Mouse (Mus musculus) testis, adult 2 months (tissue): ENCODE data around the gene Tmem181a. TPM values are rescaled to one million over a fixed set of nuclear protein-coding genes. Genes with fewer than 3 reads are reported as not detected.
"Not testable (repeated sequence)": the region's sequence is repeated elsewhere in the genome, so short reads cannot be mapped to it uniquely, and the experiment has no call there.

Source experiments
- H3K27ac ChIP-seq: fragments of 200-500 bp; 2 replicates; pipeline ENCODE4 v1.5.1; 2012; ENCODE audit warnings: low read depth, low read length; ENCODE audit not compliant: control insufficient read depth, insufficient read depth
- H3K27me3 ChIP-seq: fragments of 200-500 bp; 2 replicates; pipeline ENCODE4 v1.6.1; 2012; ENCODE audit warnings: mild to moderate bottlenecking, low read length, moderate library complexity; ENCODE audit not compliant: control insufficient read depth, insufficient read depth
- H3K36me3 ChIP-seq: fragments of 200-500 bp; 2 replicates; pipeline ENCODE4 v1.6.1; 2012; ENCODE audit warnings: mild to moderate bottlenecking, low read length; ENCODE audit not compliant: control insufficient read depth, insufficient read depth
- H3K4me1 ChIP-seq: fragments of 200-500 bp; 2 replicates; pipeline ENCODE4 v1.6.1; 2012; ENCODE audit warnings: low read length; ENCODE audit not compliant: control insufficient read depth, insufficient read depth
- H3K4me3 ChIP-seq: fragments of 200-500 bp; 2 replicates; pipeline ENCODE4 v1.5.1; 2012; ENCODE audit warnings: low read depth, mild to moderate bottlenecking, low read length, moderate library complexity, mixed read lengths; ENCODE audit not compliant: control insufficient read depth
- CTCF ChIP-seq: fragments of 200-500 bp; IDR thresholded peaks from 2 replicates; pipeline ENCODE4 v1.5.1; 2012; ENCODE audit warnings: low read depth, mild to moderate bottlenecking, inconsistent platforms, low read length, moderate library complexity; ENCODE audit not compliant: control insufficient read depth, insufficient read depth, insufficient replicate concordance
- POLR2A ChIP-seq: fragments of 200-500 bp; IDR thresholded peaks from 2 replicates; pipeline ENCODE4 v1.6.1; 2012; ENCODE audit warnings: low read depth, mild to moderate bottlenecking, inconsistent platforms, low read length, moderate library complexity; ENCODE audit not compliant: control insufficient read depth
- polyA plus RNA-seq: library from polyadenylated mRNA; depleted of rRNA; stranded (reverse); fragments of >200 nt; gene quantifications from 2 replicates; pipeline ENCODE4 v1.2.3, GENCODE M21; 2012; rRNA removed

The Tmem181a gene
- 9.1 and 9.9 TPM in 2 replicates for polyA plus RNA-seq

DNA sequence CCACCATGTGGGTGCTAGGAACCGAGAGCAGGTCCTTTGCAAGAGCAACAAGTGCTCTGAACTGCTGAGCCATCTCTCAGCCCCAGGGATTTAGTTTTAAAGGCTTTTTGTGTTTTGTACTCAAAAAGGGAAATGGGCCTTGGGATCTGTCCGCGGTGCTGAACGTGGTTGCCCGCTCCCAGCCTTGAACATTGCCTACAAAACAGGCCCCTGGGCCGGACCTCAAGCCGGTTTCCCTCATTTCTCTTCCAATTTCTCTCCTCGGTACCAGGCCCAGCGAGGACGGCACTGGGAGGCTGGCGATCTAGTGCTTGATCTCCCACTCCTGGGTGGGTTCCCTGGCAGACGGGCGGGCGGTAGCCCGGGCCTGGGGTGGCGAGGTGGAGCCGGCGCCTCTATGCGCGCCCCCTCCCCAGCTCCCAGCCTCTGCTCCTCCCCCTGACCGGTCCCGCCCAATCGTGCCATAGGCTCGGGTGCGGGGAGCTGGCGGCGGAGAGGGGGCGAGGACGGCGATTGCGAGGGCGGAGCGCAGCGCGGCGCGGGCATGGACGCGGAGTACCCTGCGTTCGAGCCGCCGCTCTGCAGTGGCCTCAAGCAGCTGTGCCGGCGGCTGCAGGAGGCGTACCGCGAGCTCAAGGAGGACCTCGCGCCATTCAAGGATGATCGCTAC is at the start of gene Tmem181a:
TSS of gene Tmem181a (plus strand) at position 461 of the 670 bp plus-strand sequence.
- H3K4me1 ChIP-seq, H3K4me3 ChIP-seq, H3K36me3 ChIP-seq, H3K27ac ChIP-seq, H3K27me3 ChIP-seq: not testable (repeated sequence)

DNA sequence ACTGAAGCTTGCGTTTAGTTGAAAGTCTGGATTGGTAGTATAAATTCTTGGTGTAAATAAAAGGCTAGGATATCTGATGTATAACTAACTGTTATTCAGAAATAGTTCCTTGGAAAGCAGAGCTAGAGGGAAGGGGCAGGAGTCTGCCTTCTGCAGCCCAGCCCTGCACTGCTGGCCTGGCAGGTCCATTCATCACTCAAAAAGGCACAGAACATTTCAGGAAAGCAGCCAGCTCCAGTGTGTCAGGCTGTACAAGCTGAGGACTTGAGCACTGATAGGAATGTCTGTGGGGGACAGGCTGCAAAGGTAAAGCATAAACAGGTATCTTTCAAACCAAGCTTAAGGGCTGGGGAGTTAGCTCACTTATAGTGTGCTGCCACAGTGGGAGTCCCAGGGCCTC is 44.9 kb upstream of the Tmem181a start:
- Histone ChIP-seq H3K36me3 (no peaks in the 10 kb centered on the region), H3K4me3 (no peak overlapping the region), H3K27ac (no peak overlapping the region), H3K27me3 (no peaks in the 10 kb centered on the region), H3K4me1 (no peaks in the 10 kb centered on the region)
- TF ChIP-seq CTCF (no peak), POLR2A (no peak)

DNA sequence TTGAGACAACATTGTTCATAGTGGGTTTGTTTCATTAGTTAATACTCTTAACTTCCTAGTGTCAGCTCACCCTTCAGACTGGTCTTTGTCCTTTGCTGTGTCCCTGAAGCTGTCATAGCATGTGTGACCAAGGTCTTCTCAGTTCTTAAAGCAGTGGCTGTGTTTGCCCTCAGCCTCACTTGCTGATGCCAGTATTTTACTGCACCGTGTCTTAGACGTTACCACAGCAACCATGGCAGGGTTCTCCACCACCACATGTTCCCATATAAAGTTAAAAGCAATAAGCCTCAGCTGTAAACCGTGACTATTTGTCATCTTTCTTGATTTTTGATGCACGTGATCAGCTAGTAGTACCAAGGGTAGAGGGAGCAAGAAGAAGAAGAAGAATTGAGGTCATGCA is 41.0 kb upstream of the Tmem181a start:
- H3K4me1 ChIP-seq, result no peaks in the 10 kb centered on the region
- H3K4me3 ChIP-seq, result no peak overlapping the region
- H3K36me3 ChIP-seq, result no peaks in the 10 kb centered on the region
- no peaks in the 10 kb centered on the region for H3K27me3 ChIP-seq
- TF ChIP-seq CTCF (no peak), POLR2A (no peak)
- H3K27ac ChIP-seq, result no peak overlapping the region

DNA sequence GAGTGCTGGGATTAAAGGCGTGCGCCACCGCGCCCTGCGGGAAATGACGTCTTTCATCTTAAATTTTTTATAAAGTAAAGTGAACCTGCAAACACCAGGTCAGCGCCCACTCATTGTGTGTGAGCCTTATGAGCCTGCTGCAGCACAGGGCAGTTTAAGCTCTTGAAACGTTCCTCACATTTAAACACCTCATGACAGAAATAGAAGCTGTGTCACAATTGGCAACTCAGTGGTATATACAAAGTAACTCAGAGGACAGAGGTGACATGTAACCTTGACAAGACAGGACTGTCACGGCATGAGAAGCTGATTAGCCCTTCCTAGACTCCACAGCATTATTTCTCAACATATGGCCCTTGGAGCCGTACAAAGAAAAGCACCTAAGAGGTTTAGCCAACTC is 40.1 kb upstream of the Tmem181a start:
- Histone ChIP-seq H3K36me3 (no peaks in the 10 kb centered on the region), H3K4me3 (no peak overlapping the region), H3K27ac (no peak overlapping the region), H3K27me3 (no peaks in the 10 kb centered on the region), H3K4me1 (no peaks in the 10 kb centered on the region)
- TF ChIP-seq CTCF (no peak), POLR2A (no peak)

DNA sequence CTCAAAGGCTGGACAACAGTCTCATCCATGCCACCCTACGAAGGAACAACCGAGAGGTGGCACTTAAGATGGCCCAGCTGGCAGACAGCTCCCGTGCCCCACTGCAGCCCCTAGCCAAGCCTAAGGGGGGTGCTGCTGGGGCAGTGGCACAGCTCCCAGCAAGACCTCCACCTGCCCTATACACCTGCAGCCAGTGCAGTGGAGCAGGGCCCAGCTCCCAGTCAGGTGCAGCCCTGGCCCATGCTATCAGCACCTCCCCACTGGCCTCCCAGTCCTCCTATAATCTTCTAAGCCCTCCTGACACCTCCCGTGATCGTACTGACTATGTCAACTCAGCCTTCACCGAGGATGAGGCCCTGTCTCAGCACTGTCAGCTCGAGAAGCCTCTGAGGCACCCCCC is 24.0 kb upstream of the Tmem181a start:
- H3K27me3 ChIP-seq, H3K36me3 ChIP-seq, H3K27ac ChIP-seq, H3K4me3 ChIP-seq, H3K4me1 ChIP-seq: not testable (repeated sequence)

DNA sequence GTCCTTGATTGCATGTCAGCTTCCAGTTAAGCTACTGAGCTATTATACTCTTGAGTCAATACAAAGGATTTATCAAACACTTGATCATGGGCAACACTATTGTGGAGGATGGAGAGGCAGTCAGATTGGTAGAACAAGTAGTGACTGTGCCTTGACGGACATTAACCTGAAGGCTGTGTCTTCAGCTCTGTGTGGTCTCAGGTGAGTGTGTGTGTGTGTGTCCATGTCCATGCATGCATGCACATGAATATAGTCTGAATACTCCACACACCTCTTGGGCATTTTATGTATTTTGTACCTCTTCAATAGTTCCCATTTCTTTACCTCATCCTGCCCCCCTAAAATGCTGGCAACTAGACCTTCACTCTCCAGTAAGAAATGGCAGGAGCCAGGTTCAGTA is 5.4 kb upstream of the Tmem181a start:
- H3K27me3 ChIP-seq, H3K4me3 ChIP-seq, H3K36me3 ChIP-seq, H3K27ac ChIP-seq, H3K4me1 ChIP-seq: not testable (repeated sequence)

DNA sequence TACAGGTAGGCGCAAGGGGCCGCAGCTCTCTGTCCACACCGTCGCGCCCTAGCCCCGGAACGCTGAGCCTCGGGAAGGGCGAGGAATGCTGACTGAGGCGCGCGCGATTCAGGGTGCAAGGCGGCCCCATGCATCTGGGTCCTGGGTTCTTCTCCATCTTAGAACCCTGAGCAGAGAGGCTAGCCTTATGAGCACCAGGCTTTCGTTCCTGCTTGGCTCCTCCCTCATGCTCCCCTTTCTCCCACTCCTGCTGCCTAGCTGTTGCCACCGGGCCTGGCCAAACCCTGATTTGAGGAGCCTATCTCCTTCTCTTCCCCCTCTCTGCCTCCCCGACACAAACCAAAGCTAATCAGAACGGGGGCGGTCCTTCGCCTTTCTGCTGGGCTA is 403 bp downstream of the Tmem181a start:
- H3K27ac ChIP-seq, H3K36me3 ChIP-seq, H3K4me1 ChIP-seq, H3K4me3 ChIP-seq, H3K27me3 ChIP-seq: not testable (repeated sequence)

DNA sequence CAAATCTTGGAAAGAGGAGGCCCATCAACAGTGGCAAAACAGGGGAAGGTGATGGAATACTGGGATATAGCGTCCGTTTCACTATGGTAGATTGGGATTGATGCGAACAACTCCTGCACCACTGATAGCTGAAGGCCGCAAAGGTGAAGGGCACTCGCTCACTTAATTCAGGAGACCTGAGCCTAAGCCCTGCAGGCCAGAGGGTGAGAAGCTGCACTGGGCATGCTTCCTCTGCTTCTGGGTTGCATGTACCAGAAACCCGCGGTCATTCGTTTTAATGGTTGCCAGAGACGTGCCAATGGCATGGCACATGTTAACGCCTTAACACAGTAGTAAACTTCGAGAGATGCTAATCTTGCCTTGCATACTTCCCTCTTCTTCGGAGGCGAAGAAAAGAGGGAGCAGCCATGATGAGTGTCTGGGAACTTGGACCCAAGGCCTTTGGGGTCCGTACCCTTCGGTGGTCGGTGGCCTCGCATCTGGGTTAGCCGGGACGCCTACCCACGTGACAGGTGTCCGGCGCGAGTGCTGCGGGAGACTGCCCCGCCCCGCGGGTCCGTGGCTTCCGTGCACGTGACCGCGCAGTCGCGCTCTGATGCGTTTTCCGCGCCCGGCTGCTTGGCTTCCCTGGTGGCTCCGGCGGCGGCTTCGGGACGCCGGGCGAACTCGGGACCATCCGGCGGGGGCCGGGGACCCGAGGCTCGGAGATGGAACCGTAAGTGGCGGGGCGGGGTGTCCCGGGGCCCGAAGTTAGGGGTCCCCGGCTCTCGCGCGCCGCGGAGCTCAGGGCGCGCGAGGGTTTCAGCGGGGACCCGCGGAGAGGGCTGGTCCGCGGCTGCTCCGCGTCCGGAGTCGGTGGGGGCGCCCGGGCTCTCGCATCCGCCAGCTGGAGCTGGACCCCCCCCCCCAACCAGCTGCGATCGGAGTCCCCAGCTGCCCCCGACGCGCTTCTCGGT is 13.5 kb downstream of the Tmem181a start:
- H3K27me3 ChIP-seq, H3K36me3 ChIP-seq, H3K27ac ChIP-seq, H3K4me1 ChIP-seq: not testable (repeated sequence)
- H3K4me3 ChIP-seq, result peak overlapping the region; percentile 78

DNA sequence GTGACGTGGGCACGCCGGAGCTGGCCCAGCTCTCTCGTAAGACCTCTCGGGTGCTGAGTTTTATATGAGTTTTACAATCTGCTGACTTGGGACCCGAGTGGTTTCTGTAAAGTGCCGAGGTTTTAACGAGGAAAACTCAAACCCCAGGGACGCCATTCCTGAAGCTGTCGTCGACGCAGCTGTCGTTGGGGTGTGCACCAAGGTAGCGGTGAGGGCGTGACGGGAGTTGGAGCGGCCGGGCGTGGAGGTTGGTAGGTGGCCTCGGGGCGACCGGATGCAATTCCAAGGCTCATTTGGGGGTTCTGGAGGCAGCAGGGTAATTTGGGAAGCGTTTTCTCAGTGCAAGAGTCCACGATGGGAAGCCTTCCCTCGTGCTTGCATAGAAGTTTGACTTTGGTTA is 14.2 kb downstream of the Tmem181a start:
- H3K4me1 ChIP-seq, H3K27ac ChIP-seq, H3K27me3 ChIP-seq, H3K36me3 ChIP-seq: not testable (repeated sequence)
- H3K4me3 ChIP-seq, result peak overlapping the region; percentile 78

DNA sequence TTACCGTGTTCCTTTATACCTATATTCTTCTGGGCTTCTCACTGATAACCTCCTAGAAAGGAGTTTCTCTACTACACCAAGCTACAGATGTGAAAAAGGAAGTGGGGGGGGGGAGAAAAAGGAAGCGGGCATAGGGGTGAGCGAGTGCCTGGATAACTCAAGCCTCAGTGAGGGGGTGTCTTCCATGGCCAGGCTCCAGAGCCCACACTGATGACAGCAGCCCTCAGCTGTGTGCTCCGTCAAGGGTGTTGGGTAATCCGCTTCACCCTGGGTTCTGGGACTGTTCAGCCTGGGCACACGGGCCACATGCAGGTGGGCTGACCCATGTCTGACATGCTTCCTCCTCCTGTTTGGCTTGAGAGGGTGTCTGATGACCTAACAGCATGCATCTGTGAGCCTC is 15.3 kb downstream of the Tmem181a start:
- not testable (repeated sequence) for H3K4me1 ChIP-seq, H3K27ac ChIP-seq, H3K27me3 ChIP-seq, H3K36me3 ChIP-seq, H3K4me3 ChIP-seq

DNA sequence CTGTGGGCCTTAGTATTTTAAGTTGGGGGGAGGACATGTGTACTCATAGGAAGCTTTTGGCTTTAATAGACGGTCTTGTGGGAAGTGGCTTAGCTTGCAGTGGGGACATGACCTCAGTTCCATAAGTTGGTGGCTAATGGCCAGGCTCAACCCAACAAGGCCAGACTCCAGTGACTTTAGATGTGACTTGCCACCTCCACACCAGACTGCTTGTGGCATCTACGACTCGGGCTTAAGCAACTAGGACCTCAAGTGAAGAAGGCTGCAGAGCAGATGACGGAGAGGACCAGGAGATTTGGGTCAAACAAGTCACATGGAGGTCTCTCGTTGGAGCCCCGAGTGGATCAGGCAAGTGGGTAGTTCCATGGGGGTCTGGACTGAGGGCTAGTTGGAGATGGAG is 18.0 kb downstream of the Tmem181a start:
- H3K4me1 ChIP-seq, H3K27ac ChIP-seq, H3K4me3 ChIP-seq, H3K36me3 ChIP-seq, H3K27me3 ChIP-seq: not testable (repeated sequence)
